Mouse (Mus musculus) forebrain, embryonic 12.5 days (tissue): ENCODE results near the gene Lrrc1. TPM values are rescaled to one million over a fixed set of nuclear protein-coding genes. Genes with fewer than 3 reads are reported as not detected.

Experiments
- ATAC-seq: fragments of 200-750 bp; cut with Nextera tagmentation; 2 replicates; pipeline ENCODE4 v1.8.0; 2017; ENCODE audit warnings: moderate TSS enrichment; ENCODE audit not compliant: low FRiP score
- H3K27ac ChIP-seq: fragments of 300-500 bp; sonication (generic); 2 replicates; pipeline ENCODE4 v1.5.1; 2016; ENCODE audit warnings: mild to moderate bottlenecking
- H3K27me3 ChIP-seq: fragments of 300-500 bp; sonication (generic); 2 replicates; pipeline ENCODE4 v1.6.1; 2016; ENCODE audit warnings: mild to moderate bottlenecking
- H3K36me3 ChIP-seq: fragments of 300-500 bp; sonication (generic); replicated peaks from 2 replicates; pipeline ENCODE4 v1.6.1; 2016; ENCODE audit warnings: mild to moderate bottlenecking
- H3K4me1 ChIP-seq: fragments of 300-500 bp; sonication (generic); 2 replicates; pipeline ENCODE4 v1.6.1; 2016
- H3K4me2 ChIP-seq: fragments of 300-500 bp; sonication (generic); 2 replicates; pipeline ENCODE4 v1.6.1; 2016; ENCODE audit warnings: mild to moderate bottlenecking, moderate library complexity
- H3K4me3 ChIP-seq: fragments of 300-500 bp; sonication (generic); replicated peaks from 2 replicates; pipeline ENCODE4 v1.5.1; 2016; ENCODE audit warnings: mild to moderate bottlenecking
- H3K9ac ChIP-seq: fragments of 300-500 bp; sonication (generic); 2 replicates; pipeline ENCODE4 v1.6.1; 2016; ENCODE audit warnings: mild to moderate bottlenecking
- H3K9me3 ChIP-seq: fragments of 300-500 bp; sonication (generic); 2 replicates; pipeline ENCODE4 v1.6.1; 2016
- WGBS: fragments of 180-500 bp; shearing (Covaris S2); methylation state at CpG from one replicate; pipeline ENCODE4 v1.1.7; 2016; 5-methylcytosine and 5-hydroxymethylcytosine counted together
- polyA plus RNA-seq: library from polyadenylated mRNA; unstranded; fragments of >200 nt; fragmentation: Nextera tagmentation; extraction: Ambion mirVana; gene quantifications from 2 replicates; pipeline ENCODE4 v1.2.1, GENCODE M21; 2016

Gene Lrrc1
- polyA plus RNA-seq, 1 experiment from 2014 or later: 18.1 TPM

GRCm38 (mm10) chr9:77494307-77494706 is 50.4 kb downstream of the Lrrc1 start:
- peaks cover 29% of the 10 kb centered on the region for H3K4me1 ChIP-seq
- H3K27me3 ChIP-seq: 0 out of 2 replicates have a peak, but pooled peaks cover 2% of the 10 kb centered on the region
- H3K9ac ChIP-seq: no peak overlapping the region
- H3K27ac ChIP-seq: no peak overlapping the region
- no peaks in the 10 kb centered on the region for H3K36me3 ChIP-seq
- no peak overlapping the region for H3K4me2 ChIP-seq
- WGBS: 90% methylated on average over 7 of the region's 7 CpGs
- no peak overlapping the region for H3K4me3 ChIP-seq
- H3K9me3 ChIP-seq: no peaks in the 10 kb centered on the region
- ATAC-seq: no peak

- Histone ChIP-seq H3K27me3 (no peaks in the 10 kb centered on the region), H3K9me3 (no peaks in the 10 kb centered on the region), H3K4me1 (no peaks in the 10 kb centered on the region), H3K27ac (no peak overlapping the region), H3K36me3 (no peaks in the 10 kb centered on the region), H3K4me2 (no peak overlapping the region), H3K4me3 (no peak overlapping the region), H3K9ac (no peak overlapping the region)
- no peak for ATAC-seq
- WGBS: 88% methylated on average over 11 of the region's 11 CpGs
Observed at GRCm38 (mm10) chr9:77488611-77489010, 56.1 kb downstream of the Lrrc1 start.

- Histone ChIP-seq H3K4me2 (no peak overlapping the region), H3K9me3 (no peaks in the 10 kb centered on the region), H3K4me3 (no peak overlapping the region), H3K27me3 (no peaks in the 10 kb centered on the region), H3K9ac (no peak overlapping the region), H3K36me3 (no peaks in the 10 kb centered on the region), H3K27ac (no peak overlapping the region), H3K4me1 (peaks cover 8% of the 10 kb centered on the region; the same call in 1 of the 2 replicates)
- 93% methylated on average over 7 of the region's 7 CpGs for WGBS
- no peak for ATAC-seq
Observed at GRCm38 (mm10) chr9:77487427-77487826, 57.2 kb downstream of the Lrrc1 start.

GRCm38 (mm10) chr9:77485915-77486314 is 58.8 kb downstream of the Lrrc1 start:
- Histone ChIP-seq H3K36me3 (no peaks in the 10 kb centered on the region), H3K27me3 (no peaks in the 10 kb centered on the region), H3K4me3 (no peak overlapping the region), H3K9me3 (no peaks in the 10 kb centered on the region), H3K4me1 (peaks cover 20% of the 10 kb centered on the region), H3K9ac (no peak overlapping the region), H3K4me2 (no peak overlapping the region), H3K27ac (no peak overlapping the region)
- WGBS: 89% methylated on average over 12 of the region's 12 CpGs
- no peak for ATAC-seq

GRCm38 (mm10) chr9:77484751-77485150 is 59.9 kb downstream of the Lrrc1 start:
- H3K9ac ChIP-seq: no peak overlapping the region
- H3K4me2 ChIP-seq: no peak overlapping the region
- no peak for ATAC-seq
- H3K9me3 ChIP-seq: no peaks in the 10 kb centered on the region
- no peak overlapping the region for H3K4me3 ChIP-seq
- no peaks in the 10 kb centered on the region for H3K27me3 ChIP-seq
- peaks cover 32% of the 10 kb centered on the region for H3K4me1 ChIP-seq
- 92% methylated on average over 10 of the region's 10 CpGs for WGBS
- no peak overlapping the region for H3K27ac ChIP-seq
- no peaks in the 10 kb centered on the region for H3K36me3 ChIP-seq

GRCm38 (mm10) chr9:77483559-77483958 is 61.1 kb downstream of the Lrrc1 start:
- no peak for ATAC-seq
- no peaks in the 10 kb centered on the region for H3K36me3 ChIP-seq
- no peak overlapping the region for H3K4me3 ChIP-seq
- WGBS: 96% methylated on average over 3 of the region's 3 CpGs
- H3K4me1 ChIP-seq: peaks cover 43% of the 10 kb centered on the region
- no peak overlapping the region for H3K4me2 ChIP-seq
- H3K27me3 ChIP-seq: no peaks in the 10 kb centered on the region
- no peak overlapping the region for H3K9ac ChIP-seq
- no peak overlapping the region for H3K27ac ChIP-seq
- no peaks in the 10 kb centered on the region for H3K9me3 ChIP-seq

GRCm38 (mm10) chr9:77482281-77482680 is 62.4 kb downstream of the Lrrc1 start:
- H3K36me3 ChIP-seq: no peaks in the 10 kb centered on the region
- no peak overlapping the region for H3K4me3 ChIP-seq
- WGBS: 56% methylated on average over 5 of the region's 5 CpGs
- H3K9ac ChIP-seq: no peak overlapping the region
- H3K4me2 ChIP-seq: no peak overlapping the region
- no peaks in the 10 kb centered on the region for H3K9me3 ChIP-seq
- H3K4me1 ChIP-seq: peaks cover 52% of the 10 kb centered on the region
- no peak overlapping the region for H3K27ac ChIP-seq
- ATAC-seq: peak; percentile 21; the same call in 1 of the 2 replicates
- no peaks in the 10 kb centered on the region for H3K27me3 ChIP-seq

GRCm38 (mm10) chr9:77481380-77481779 is 63.3 kb downstream of the Lrrc1 start:
- no peak overlapping the region for H3K9ac ChIP-seq
- H3K4me3 ChIP-seq: no peak overlapping the region
- H3K4me1 ChIP-seq: peaks cover 60% of the 10 kb centered on the region
- WGBS: 60% methylated on average over 7 of the region's 7 CpGs
- H3K36me3 ChIP-seq: no peaks in the 10 kb centered on the region
- no peaks in the 10 kb centered on the region for H3K9me3 ChIP-seq
- H3K4me2 ChIP-seq: no peak overlapping the region
- H3K27me3 ChIP-seq: no peaks in the 10 kb centered on the region
- H3K27ac ChIP-seq: 0 out of 2 replicates have a peak overlapping the region, but pooled peaks have one; percentile 6
- no peak for ATAC-seq

- H3K4me2 ChIP-seq: no peak overlapping the region; the same call in 1 of the 2 replicates
- H3K9ac ChIP-seq: no peak overlapping the region
- H3K36me3 ChIP-seq: no peaks in the 10 kb centered on the region
- H3K27ac ChIP-seq: 0 out of 2 replicates have a peak overlapping the region, but pooled peaks have one; percentile 6
- H3K4me1 ChIP-seq: peaks cover 63% of the 10 kb centered on the region
- H3K9me3 ChIP-seq: no peaks in the 10 kb centered on the region
- no peaks in the 10 kb centered on the region for H3K27me3 ChIP-seq
- no peak for ATAC-seq
- no peak overlapping the region for H3K4me3 ChIP-seq
- WGBS: 68% methylated on average over 9 of the region's 9 CpGs
Observed at GRCm38 (mm10) chr9:77480574-77481319, 63.9 kb downstream of the Lrrc1 start.

GRCm38 (mm10) chr9:77480001-77480400 is 64.7 kb downstream of the Lrrc1 start:
- no peak overlapping the region for H3K27ac ChIP-seq
- 61% methylated on average over 7 of the region's 7 CpGs for WGBS

GRCm38 (mm10) chr9:77478166-77478920 is 66.3 kb downstream of the Lrrc1 start:
- Histone ChIP-seq H3K9ac (no peak overlapping the region), H3K9me3 (no peaks in the 10 kb centered on the region), H3K36me3 (peaks cover 3% of the 10 kb centered on the region; the same call in 1 of the 2 replicates), H3K27me3 (no peaks in the 10 kb centered on the region), H3K4me2 (peak overlapping the region; percentile 25; the same call in 1 of the 2 replicates), H3K4me3 (no peak overlapping the region), H3K4me1 (peaks cover 63% of the 10 kb centered on the region), H3K27ac (peak overlapping the region; percentile 66)
- 31% methylated on average over 10 of the region's 10 CpGs for WGBS
- ATAC-seq: peak; percentile 31; the same call in 1 of the 2 replicates

More at GRCm38 (mm10) chr9:77480001-77480400, 64.7 kb downstream of the Lrrc1 start:
- no peaks in the 10 kb centered on the region for H3K27me3 ChIP-seq
- peaks cover 63% of the 10 kb centered on the region for H3K4me1 ChIP-seq
- H3K4me3 ChIP-seq: no peak overlapping the region
- no peaks in the 10 kb centered on the region for H3K9me3 ChIP-seq
- H3K36me3 ChIP-seq: no peaks in the 10 kb centered on the region
- H3K4me2 ChIP-seq: no peak overlapping the region
- ATAC-seq: peak; percentile 1; the same call in 1 of the 2 replicates
- no peak overlapping the region for H3K9ac ChIP-seq

- no peak overlapping the region for H3K9ac ChIP-seq
- no peaks in the 10 kb centered on the region for H3K9me3 ChIP-seq
- H3K27me3 ChIP-seq: no peaks in the 10 kb centered on the region
- H3K4me1 ChIP-seq: peaks cover 37% of the 10 kb centered on the region
- WGBS: 93% methylated on average over 4 of the region's 4 CpGs
- H3K4me3 ChIP-seq: no peak overlapping the region
- H3K36me3 ChIP-seq: peaks cover 5% of the 10 kb centered on the region; the same call in 1 of the 2 replicates
- ATAC-seq: no peak
- no peak overlapping the region for H3K27ac ChIP-seq
- no peak overlapping the region for H3K4me2 ChIP-seq
Observed at GRCm38 (mm10) chr9:77474535-77474934, 70.1 kb downstream of the Lrrc1 start.
